Mouse (Mus musculus) ES-E14 (cell line): Measurements from ENCODE around the gene Lurap1l.

Experiments used
- HCFC1 ChIP-seq: IDR thresholded peaks from 2 replicates; pipeline ENCODE4 v1.6.1; 2012; ENCODE audit warnings: low read length, inconsistent platforms, borderline replicate concordance; ENCODE audit not compliant: insufficient read depth
- MAFK ChIP-seq: IDR thresholded peaks from 2 replicates; pipeline ENCODE4 v1.6.1; 2014; ENCODE audit warnings: mild to moderate bottlenecking, low read depth, low read length, inconsistent platforms; ENCODE audit not compliant: insufficient read depth
- ZC3H11A ChIP-seq: IDR thresholded peaks from 2 replicates; pipeline ENCODE4 v1.6.1; 2012; ENCODE audit warnings: low read depth, mild to moderate bottlenecking, inconsistent platforms, low read length, borderline replicate concordance
- ZNF384 ChIP-seq: IDR thresholded peaks from 2 replicates; pipeline ENCODE4 v1.6.1; 2012; ENCODE audit warnings: low read depth, low read length, inconsistent platforms

DNA sequence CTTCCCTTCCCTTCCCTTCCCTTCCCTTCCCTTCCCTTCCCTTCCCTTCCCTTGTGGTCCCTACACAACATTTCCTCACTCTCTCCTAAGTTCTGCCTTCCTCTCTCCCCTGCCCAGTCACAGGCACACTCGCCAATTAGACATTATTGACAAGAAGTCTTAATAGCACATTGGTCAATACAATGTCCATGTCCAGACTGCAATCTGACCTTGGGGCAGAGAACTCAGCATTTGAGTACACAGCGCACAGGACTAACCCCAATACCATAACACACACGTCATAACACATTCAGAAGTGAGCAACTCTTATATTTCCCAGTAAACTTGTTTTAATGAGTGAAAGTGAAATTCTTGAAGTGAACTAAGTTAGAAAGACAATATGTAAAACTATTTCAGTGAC, 24.3 kb downstream of the Lurap1l start:
- TF ChIP-seq ZNF384 (no peak), HCFC1 (no peak), ZC3H11A (no peak), MAFK (no peak)
